Mouse (Mus musculus) stomach, postnatal 0 days (tissue): ENCODE results near the gene Lpin3.

Source experiments
- CTCF ChIP-seq: IDR thresholded peaks from 2 replicates; pipeline ENCODE4 v1.5.1; 2016; ENCODE audit warnings: antibody characterized with exemption, low read depth, mild to moderate bottlenecking, moderate library complexity
- EP300 ChIP-seq: optimal IDR thresholded peaks from 2 replicates; pipeline ENCODE3; 2016; ENCODE audit warnings: antibody characterized with exemption

- no peak for TF ChIP-seq CTCF
- no peak for TF ChIP-seq EP300
Measured at GRCm38 (mm10) chr2:160881462-160882101, 1.1 kb downstream of the Lpin3 start.
